Mouse (Mus musculus) limb, embryonic 15.5 days (tissue): ENCODE measurements at regions not wholly inside any gene's neighbourhood (a gene's known extent, or its start where the extent isn't known, plus 50 kb on each side); places are given as distances from the start of the nearest gene placed in this dataset.
"Not testable (repeated sequence)": the region's sequence is repeated elsewhere in the genome, so short reads cannot be mapped to it uniquely, and the experiment has no call there.

Source experiments
- ATAC-seq: fragments of 200-750 bp; cut with Nextera tagmentation; 2 replicates; pipeline ENCODE4 v1.8.0; 2017; ENCODE audit warnings: low read depth, moderate TSS enrichment; ENCODE audit not compliant: insufficient number of reproducible peaks, low FRiP score, low TSS enrichment
- H3K27ac ChIP-seq: fragments of 300-500 bp; sonication (generic); 2 replicates; pipeline ENCODE4 v1.5.1; 2015; ENCODE audit warnings: moderate library complexity, mild to moderate bottlenecking, inconsistent platforms
- H3K27me3 ChIP-seq: fragments of 300-500 bp; sonication (generic); 2 replicates; pipeline ENCODE4 v1.6.1; 2015; ENCODE audit warnings: inconsistent platforms
- H3K36me3 ChIP-seq: fragments of 300-500 bp; sonication (generic); 2 replicates; pipeline ENCODE4 v1.6.1; 2015; ENCODE audit warnings: inconsistent platforms
- H3K4me1 ChIP-seq: fragments of 300-500 bp; sonication (generic); 2 replicates; pipeline ENCODE4 v1.6.1; 2015; ENCODE audit warnings: inconsistent platforms
- H3K4me2 ChIP-seq: fragments of 300-500 bp; sonication (generic); 2 replicates; pipeline ENCODE4 v1.6.1; 2015; ENCODE audit warnings: mild to moderate bottlenecking, inconsistent platforms
- H3K4me3 ChIP-seq: fragments of 300-500 bp; sonication (generic); 2 replicates; pipeline ENCODE4 v1.5.1; 2015; ENCODE audit warnings: mild to moderate bottlenecking, inconsistent platforms
- H3K9ac ChIP-seq: fragments of 300-500 bp; sonication (generic); 2 replicates; pipeline ENCODE4 v1.6.1; 2015; ENCODE audit warnings: inconsistent platforms
- H3K9me3 ChIP-seq: fragments of 300-500 bp; sonication (generic); 2 replicates; pipeline ENCODE4 v1.6.1; 2016; ENCODE audit warnings: inconsistent platforms
- WGBS: fragments of 180-500 bp; shearing (Covaris S2); methylation state at CpG from one replicate; pipeline ENCODE4 v1.1.7; 2015; 5-methylcytosine and 5-hydroxymethylcytosine counted together

DNA sequence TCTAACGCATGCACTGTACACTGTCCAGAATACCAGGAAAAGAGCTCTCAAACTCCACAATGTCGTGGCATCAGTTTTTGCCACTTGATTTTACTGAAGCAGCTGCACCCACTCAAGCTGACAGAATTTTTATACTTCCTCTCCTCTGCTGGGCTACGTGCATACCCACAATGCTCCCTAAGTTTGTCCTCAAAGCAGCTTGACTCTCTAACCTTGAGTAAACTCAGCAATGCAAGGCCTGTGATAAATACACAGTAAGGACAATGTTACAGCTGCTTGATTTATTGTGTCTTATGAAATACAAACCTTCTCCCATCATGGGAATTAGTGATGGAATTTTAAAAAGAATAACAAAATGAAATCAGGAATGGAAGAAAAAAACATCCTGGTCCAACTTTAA is 129.7 kb downstream of the Trmt11 start:
- ATAC-seq: no peak

DNA sequence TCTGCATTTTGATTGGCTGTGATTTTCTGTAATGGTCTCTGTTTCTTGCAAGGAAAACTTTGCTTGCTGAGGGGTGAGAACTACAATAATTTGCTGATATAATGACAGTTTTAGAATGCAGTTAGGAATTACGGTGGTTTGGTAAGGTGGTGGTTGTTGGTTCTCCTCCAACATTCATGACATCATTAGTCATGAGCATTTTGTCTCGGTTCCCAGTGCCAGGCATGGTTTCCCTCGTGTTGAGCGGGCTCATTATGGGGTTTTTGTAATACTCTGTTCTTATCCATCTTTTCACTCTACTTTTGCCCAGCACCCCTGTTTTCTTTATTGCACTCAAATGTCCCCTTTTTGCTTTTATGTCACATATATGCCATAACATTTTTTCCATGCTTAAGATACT is 149.9 kb downstream of the Trmt11 start:
- no peak for ATAC-seq
- Histone ChIP-seq H3K27me3 (no peaks in the 10 kb centered on the region), H3K4me1 (no peaks in the 10 kb centered on the region), H3K36me3 (no peaks in the 10 kb centered on the region), H3K9ac (no peak overlapping the region), H3K27ac (no peak overlapping the region), H3K9me3 (no peaks in the 10 kb centered on the region), H3K4me3 (no peak overlapping the region), H3K4me2 (no peak overlapping the region)
- WGBS: 55% methylated on average over 4 of the region's 4 CpGs

More for the DNA sequence above, 129.7 kb downstream of the Trmt11 start:
- no peaks in the 10 kb centered on the region for H3K9me3 ChIP-seq
- H3K4me2 ChIP-seq: no peak overlapping the region
- no peak overlapping the region for H3K4me3 ChIP-seq
- H3K27me3 ChIP-seq: no peaks in the 10 kb centered on the region
- no peak overlapping the region for H3K27ac ChIP-seq
- H3K9ac ChIP-seq: no peak overlapping the region
- H3K36me3 ChIP-seq: no peaks in the 10 kb centered on the region
- 55% methylated on average over 3 of the region's 3 CpGs for WGBS
- H3K4me1 ChIP-seq: no peaks in the 10 kb centered on the region

DNA sequence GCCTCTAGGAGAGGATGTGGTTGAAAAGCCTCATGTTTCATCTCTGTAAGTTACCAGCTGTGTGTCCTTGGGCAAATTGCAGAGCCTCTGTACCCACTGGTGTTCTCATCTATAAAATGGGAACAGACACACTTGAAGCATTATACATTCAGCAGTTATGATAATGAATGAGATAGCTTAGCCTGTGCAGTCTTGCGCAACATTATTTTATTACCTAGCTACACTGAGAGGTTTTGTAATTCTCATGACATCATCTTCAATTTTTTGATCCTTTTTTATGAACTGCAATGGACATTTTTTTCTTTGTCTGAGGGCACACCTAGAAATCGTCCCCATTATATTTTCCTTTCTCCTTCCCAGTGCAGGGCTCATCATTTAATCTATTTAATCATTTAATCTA is 153.5 kb downstream of the Trmt11 start:
- no peaks in the 10 kb centered on the region for H3K9me3 ChIP-seq
- H3K4me2 ChIP-seq: no peak overlapping the region
- no peaks in the 10 kb centered on the region for H3K36me3 ChIP-seq
- no peak overlapping the region for H3K9ac ChIP-seq
- H3K4me3 ChIP-seq: no peak overlapping the region
- no peak for ATAC-seq
- no peaks in the 10 kb centered on the region for H3K27me3 ChIP-seq
- 75% methylated on average over 2 of the region's 2 CpGs for WGBS
- H3K4me1 ChIP-seq: no peaks in the 10 kb centered on the region
- no peak overlapping the region for H3K27ac ChIP-seq

DNA sequence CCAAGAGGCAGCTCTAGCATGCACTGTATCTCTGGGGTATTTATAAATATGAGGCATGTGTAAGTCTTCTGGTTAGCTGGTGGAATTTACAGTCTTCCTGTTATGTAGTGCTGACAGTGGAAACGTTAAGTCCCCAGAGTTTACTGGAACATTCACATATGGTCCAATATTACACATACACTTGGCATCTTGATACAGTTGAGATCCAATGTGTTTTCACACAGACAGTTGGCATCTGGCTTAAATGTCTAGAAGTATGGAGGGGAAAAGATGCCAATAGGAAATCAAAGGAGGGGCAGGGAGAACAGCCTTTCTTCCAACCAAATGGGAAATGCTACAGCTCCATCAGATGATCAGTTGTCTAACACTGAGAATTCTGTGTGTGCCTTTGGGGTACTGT is 154.0 kb downstream of the Trmt11 start:
- Histone ChIP-seq H3K27me3 (no peaks in the 10 kb centered on the region), H3K4me1 (no peaks in the 10 kb centered on the region), H3K4me3 (no peak overlapping the region), H3K27ac (no peak overlapping the region), H3K36me3 (no peaks in the 10 kb centered on the region), H3K9me3 (no peaks in the 10 kb centered on the region), H3K9ac (no peak overlapping the region), H3K4me2 (no peak overlapping the region)
- ATAC-seq: no peak
- WGBS: 42% methylated on average over 1 of the region's 1 CpGs

DNA sequence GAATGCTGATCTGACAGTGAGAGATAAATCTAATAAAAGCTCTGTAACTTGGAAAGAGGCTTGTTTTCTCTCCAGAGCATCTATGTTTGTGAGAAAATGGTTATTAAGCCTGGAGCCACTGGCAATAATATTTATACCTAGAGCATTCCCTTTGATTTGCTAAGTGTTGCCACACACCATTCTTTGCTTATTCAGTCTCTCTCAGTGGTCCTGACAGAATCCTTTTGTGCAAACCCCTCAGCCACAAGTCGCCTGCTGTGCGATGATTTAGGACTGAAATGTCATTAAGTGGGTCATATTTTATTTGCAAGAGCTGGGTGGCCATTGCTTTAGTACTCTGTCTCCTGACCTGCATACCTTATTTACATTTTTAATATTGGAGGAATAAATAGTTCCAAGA is 160.7 kb downstream of the Trmt11 start:
- Histone ChIP-seq H3K4me2 (no peak overlapping the region), H3K36me3 (no peaks in the 10 kb centered on the region), H3K4me3 (no peak overlapping the region), H3K27me3 (no peaks in the 10 kb centered on the region), H3K9ac (no peak overlapping the region), H3K4me1 (no peaks in the 10 kb centered on the region), H3K27ac (no peak overlapping the region), H3K9me3 (no peaks in the 10 kb centered on the region)
- 59% methylated on average over 2 of the region's 2 CpGs for WGBS
- ATAC-seq: no peak

DNA sequence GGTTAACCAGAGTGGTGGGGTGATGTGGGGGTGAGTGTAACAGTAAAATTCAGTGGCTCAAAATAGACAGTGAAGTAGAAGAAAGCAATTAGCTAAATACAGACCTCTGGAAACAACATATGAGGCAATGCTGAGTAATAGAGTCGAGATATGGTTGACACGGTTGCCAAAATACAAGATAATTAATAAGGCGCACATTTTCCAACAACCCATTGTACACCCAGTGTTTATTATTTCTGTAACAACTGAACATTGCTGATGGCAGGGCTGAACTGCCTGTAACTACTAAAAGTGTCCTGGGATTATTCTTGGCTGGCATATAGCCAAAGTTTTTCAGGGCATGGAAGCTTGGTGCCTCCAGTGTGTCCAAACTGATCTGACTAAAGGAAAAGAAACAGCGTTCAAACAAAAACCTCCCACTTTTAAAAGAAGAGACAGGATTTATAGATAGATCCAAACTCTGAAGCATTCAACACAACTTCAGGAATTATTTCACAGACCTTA is 174.1 kb downstream of the Trmt11 start:
- no peak overlapping the region for H3K4me3 ChIP-seq
- no peak for ATAC-seq
- no peaks in the 10 kb centered on the region for H3K27me3 ChIP-seq
- 65% methylated on average over 4 of the region's 4 CpGs for WGBS
- H3K4me1 ChIP-seq: no peaks in the 10 kb centered on the region
- H3K9me3 ChIP-seq: no peaks in the 10 kb centered on the region
- no peak overlapping the region for H3K4me2 ChIP-seq
- no peak overlapping the region for H3K27ac ChIP-seq
- no peak overlapping the region for H3K9ac ChIP-seq
- no peaks in the 10 kb centered on the region for H3K36me3 ChIP-seq

DNA sequence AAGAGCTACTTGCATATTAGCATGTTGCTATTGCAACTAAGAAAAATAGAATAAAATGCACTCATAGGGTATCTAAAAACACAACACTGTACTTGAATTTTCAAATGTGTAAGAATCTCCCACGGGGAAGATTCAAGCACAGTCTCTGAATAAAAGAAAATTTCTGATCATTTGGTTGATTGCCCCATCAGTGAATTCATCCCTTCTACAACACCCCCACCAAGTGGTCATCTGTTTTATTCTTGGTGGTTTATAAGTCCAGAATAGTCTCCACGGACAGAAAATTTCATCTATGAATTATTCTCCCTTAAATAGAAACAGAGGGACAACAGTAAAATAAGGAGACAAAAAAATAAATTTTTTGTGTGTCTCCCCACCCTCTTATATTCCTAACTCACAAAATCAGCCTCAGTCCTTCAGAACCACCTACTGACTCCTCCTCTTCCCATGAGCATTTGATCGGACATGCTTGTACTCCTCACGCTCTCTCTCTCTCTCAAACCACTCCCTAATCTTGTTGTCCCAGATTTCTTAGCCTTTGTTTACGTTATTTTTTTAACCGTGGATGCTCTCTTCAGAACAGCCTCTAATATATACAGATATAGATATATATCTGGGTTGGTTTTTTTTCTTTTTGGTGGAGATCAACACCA is 181.0 kb downstream of the Trmt11 start:
- Histone ChIP-seq H3K4me3 (no peak overlapping the region), H3K27me3 (no peaks in the 10 kb centered on the region), H3K9ac (no peak overlapping the region), H3K9me3 (no peaks in the 10 kb centered on the region), H3K27ac (no peak overlapping the region), H3K4me1 (no peaks in the 10 kb centered on the region), H3K4me2 (no peak overlapping the region), H3K36me3 (no peaks in the 10 kb centered on the region)
- no peak for ATAC-seq
- WGBS: 39% methylated on average over 6 of the region's 6 CpGs

DNA sequence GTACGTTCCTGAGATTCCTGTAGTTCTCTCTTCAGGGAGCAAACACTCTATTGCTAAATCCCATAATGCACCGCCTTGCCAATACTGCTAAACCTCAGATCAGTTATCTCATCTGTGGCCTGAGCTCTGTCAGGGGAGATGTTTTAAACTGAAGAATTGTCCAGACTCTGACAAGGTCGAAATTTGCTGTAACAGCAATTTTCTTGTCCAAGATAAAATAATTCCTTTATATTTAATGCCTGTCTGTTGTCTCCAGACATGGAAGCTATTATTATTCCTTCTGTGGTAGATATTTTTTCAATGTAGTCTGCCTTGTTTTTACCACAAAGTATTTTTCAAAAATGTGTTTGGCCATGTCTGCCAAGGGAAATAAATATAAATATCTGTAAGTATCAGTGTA is 184.2 kb downstream of the Trmt11 start:
- Histone ChIP-seq H3K36me3 (no peaks in the 10 kb centered on the region), H3K9ac (no peak overlapping the region), H3K9me3 (no peaks in the 10 kb centered on the region), H3K27me3 (no peaks in the 10 kb centered on the region), H3K4me1 (no peaks in the 10 kb centered on the region), H3K27ac (no peak overlapping the region), H3K4me2 (no peak overlapping the region), H3K4me3 (no peak overlapping the region)
- ATAC-seq: no peak
- 61% methylated on average over 3 of the region's 3 CpGs for WGBS

DNA sequence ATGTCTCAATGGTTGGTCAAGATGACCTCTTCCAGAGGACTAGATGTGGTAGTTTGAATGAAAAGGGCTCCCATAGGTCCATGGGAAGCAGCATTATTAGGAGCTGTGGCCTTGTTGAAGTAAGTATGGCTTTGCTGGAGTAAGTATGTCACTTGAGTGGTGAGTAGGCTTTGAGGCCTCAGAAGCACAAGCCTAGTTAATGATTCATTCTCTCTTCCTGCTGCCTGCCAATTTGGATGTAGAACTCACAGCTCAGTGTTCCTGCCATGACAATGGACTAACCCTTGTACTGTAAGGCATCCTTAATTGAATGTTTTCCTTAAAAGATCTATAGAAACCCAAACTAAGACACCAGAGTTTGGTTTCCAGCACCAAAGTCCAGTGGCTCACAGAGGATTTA is 188.8 kb downstream of the Trmt11 start:
- no peak for ATAC-seq
- Histone ChIP-seq H3K27ac (no peak overlapping the region), H3K27me3 (no peaks in the 10 kb centered on the region), H3K9ac (no peak overlapping the region), H3K4me3 (no peak overlapping the region), H3K9me3 (no peaks in the 10 kb centered on the region), H3K4me2 (no peak overlapping the region), H3K4me1 (no peaks in the 10 kb centered on the region), H3K36me3 (no peaks in the 10 kb centered on the region)

DNA sequence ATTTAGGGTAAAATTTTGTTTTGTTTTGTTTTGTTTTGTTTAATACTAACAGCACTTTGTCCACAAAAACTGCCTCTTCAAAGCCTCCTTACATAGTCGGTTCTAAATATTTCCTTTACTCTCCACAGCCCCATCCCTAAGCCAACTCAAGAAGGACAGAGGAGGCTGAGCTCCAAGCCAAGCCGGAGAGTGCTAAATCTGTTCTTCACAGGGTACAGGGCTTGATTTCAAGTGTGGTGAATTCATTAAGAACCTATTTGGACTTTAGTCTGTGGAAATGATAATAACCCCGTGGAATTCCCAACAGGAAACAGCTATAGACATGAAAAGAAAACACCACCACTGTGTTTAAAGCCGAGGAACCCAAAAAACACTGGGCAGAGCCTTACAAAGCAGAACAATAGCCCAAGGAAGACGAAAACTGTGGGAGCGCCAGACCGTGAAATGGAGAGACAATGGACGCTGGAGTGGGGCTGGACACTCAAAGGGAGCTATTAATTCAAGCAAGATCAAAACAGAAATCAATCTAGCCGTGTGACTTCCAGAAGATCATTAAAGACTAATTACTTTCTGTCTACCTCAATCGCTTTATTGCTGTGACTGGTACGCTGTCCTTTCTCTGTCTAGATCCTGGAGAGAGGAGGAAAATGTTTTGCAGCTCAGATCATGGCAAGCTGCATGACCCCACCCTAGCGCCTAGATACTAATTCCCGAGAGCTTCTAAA is 194.7 kb downstream of the Trmt11 start:
- no peaks in the 10 kb centered on the region for H3K9me3 ChIP-seq
- no peak for ATAC-seq
- no peak overlapping the region for H3K4me3 ChIP-seq
- no peak overlapping the region for H3K27ac ChIP-seq
- no peaks in the 10 kb centered on the region for H3K27me3 ChIP-seq
- no peaks in the 10 kb centered on the region for H3K36me3 ChIP-seq
- H3K9ac ChIP-seq: no peak overlapping the region
- H3K4me1 ChIP-seq: no peaks in the 10 kb centered on the region
- WGBS: 53% methylated on average over 13 of the region's 13 CpGs
- H3K4me2 ChIP-seq: no peak overlapping the region

DNA sequence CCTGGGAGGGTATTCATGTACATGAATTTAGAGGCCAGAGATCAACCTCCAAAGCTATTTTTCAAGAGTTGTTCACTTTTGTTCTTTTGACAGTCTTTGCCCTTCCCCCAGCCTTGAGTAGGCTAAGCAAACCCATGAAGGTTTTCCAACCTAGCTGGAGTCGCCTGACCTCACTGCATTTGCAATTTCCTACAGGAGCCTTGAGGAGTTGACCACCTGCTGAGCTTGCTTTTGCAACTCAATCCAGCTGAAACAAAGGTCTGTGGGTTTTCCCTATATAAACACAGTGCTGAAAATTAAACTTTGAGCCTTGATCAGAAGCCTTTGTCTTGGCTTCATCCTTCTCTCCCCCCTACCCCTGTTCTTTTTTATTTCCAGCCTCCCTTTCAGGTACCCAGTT is 170.2 kb upstream of the Cenpw start:
- Histone ChIP-seq H3K4me3 (no peak overlapping the region), H3K4me1 (no peaks in the 10 kb centered on the region), H3K9me3 (no peaks in the 10 kb centered on the region), H3K27me3 (no peaks in the 10 kb centered on the region), H3K36me3 (no peaks in the 10 kb centered on the region), H3K4me2 (no peak overlapping the region), H3K9ac (no peak overlapping the region), H3K27ac (no peak overlapping the region)
- WGBS: 26% methylated on average over 1 of the region's 1 CpGs
- no peak for ATAC-seq

DNA sequence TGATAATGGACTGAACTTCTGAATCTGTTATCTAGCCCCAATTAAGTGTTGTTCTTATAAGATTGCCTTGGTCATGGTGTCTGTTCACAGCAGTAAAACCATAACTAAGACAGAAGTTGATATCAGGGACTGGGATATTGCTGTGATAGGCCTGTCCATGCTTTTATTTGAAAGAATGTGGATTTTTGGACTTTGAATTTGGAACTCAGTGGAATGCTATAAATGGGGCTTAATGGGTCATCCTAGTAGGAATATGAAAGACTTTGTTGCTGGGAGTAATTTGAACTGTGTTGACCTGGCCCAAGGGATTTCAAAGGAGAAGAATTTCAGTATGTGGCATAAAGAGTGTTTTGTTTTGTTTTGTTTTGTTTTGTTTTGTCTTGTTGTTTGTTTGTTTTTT is 160.5 kb upstream of the Cenpw start:
- not testable (repeated sequence) for ATAC-seq, H3K27me3 ChIP-seq, H3K27ac ChIP-seq, H3K4me3 ChIP-seq, H3K4me2 ChIP-seq, H3K9me3 ChIP-seq, H3K36me3 ChIP-seq, H3K4me1 ChIP-seq, H3K9ac ChIP-seq

DNA sequence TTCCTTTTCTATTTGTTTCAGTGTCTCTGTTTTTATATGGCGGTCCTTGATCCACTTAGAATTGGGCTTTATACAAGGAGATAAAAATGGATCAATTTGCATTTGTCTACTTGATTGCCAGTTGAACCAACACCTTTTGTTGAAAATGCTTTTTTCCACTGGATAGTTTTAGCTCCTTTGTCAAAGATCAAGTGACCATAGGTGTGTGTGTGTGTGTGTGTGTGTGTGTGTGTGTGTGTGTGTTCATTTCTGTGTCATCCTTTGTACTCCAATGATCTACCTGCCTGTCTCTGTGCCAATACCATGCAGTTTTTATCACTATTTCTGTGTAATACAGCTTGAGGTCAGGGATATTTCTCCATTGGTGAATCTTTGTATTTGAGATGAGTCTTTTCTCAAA is 158.7 kb upstream of the Cenpw start:
- H3K4me2 ChIP-seq: no peak overlapping the region
- H3K36me3 ChIP-seq: no peaks in the 10 kb centered on the region
- WGBS: 94% methylated on average over 1 of the region's 1 CpGs
- H3K27ac ChIP-seq: no peak overlapping the region
- H3K9ac ChIP-seq: no peak overlapping the region
- no peak overlapping the region for H3K4me3 ChIP-seq
- H3K9me3 ChIP-seq: no peaks in the 10 kb centered on the region
- no peak for ATAC-seq
- H3K4me1 ChIP-seq: no peaks in the 10 kb centered on the region
- no peaks in the 10 kb centered on the region for H3K27me3 ChIP-seq
